ENCODE assay signal across 8 mouse cellular contexts in genomic region chr13:76384664-76385435, GRCm38 (mm10). TPM values are rescaled to one million over a fixed set of nuclear protein-coding genes. Genes with fewer than 3 reads are reported as not detected.
DNase-seq lines count a peak whose midpoint lies in the region; ATAC-seq lines count a peak whose summit lies in the region.

No protein-coding gene starts in this region.

- peaks cover 48% of the 10 kb centered on the region for H3K27me3 ChIP-seq in embryonic facial prominence, embryonic 13.5 days
- H3K27me3 ChIP-seq in heart, embryonic 12.5 days (replicated peaks) = peaks cover 37% of the 10 kb centered on the region
- peaks cover 18% of the 10 kb centered on the region for H3K27me3 ChIP-seq in kidney, embryonic 14.5 days (ENCODE audit: control insufficient read depth, insufficient read depth, low read length)
- peaks cover 14% of the 10 kb centered on the region for H3K27me3 ChIP-seq in midbrain, embryonic 14.5 days (ENCODE audit: control insufficient read depth, insufficient read depth, low read length)
- no peaks in the 10 kb centered on the region for H3K27me3 ChIP-seq in stomach, embryonic 14.5 days (ENCODE audit: control insufficient read depth, insufficient read depth, low read length)

- WGBS in embryonic facial prominence, embryonic 13.5 days = 1% methylated on average over 58 of the region's 58 CpGs
- WGBS in heart, embryonic 12.5 days = 1% methylated on average over 56 of the region's 58 CpGs
- under 1% methylated on average over 55 of the region's 58 CpGs for WGBS in kidney, embryonic 14.5 days
- 1% methylated on average over 58 of the region's 58 CpGs for WGBS in midbrain, embryonic 14.5 days
- WGBS in stomach, embryonic 14.5 days = 2% methylated on average over 57 of the region's 58 CpGs

- H3K4me2 ChIP-seq in embryonic facial prominence, embryonic 13.5 days = peak overlapping the region; percentile 98
- H3K4me2 ChIP-seq in heart, embryonic 12.5 days = peak overlapping the region; percentile 95
- peak overlapping the region; percentile 97 for H3K4me2 ChIP-seq in kidney, embryonic 14.5 days (replicated peaks; ENCODE audit: low read depth, low read length)
- peak overlapping the region; percentile 99 for H3K4me2 ChIP-seq in midbrain, embryonic 14.5 days (ENCODE audit: low read length)
- peak overlapping the region; percentile 90 for H3K4me2 ChIP-seq in stomach, embryonic 14.5 days (replicated peaks; ENCODE audit: low read depth, low read length)

- H3K27ac ChIP-seq in embryonic facial prominence, embryonic 13.5 days = no peak overlapping the region
- H3K27ac ChIP-seq in heart, embryonic 12.5 days (ENCODE audit: poor library complexity, severe bottlenecking) = no peak overlapping the region
- no peak overlapping the region for H3K27ac ChIP-seq in kidney, embryonic 14.5 days (ENCODE audit: low read depth, low read length)
- H3K27ac ChIP-seq in midbrain, embryonic 14.5 days (replicated peaks; ENCODE audit: low read depth, low read length) = no peak overlapping the region
- H3K27ac ChIP-seq in stomach, embryonic 14.5 days (ENCODE audit: low read length) = peak overlapping the region; percentile 63

- peak overlapping the region; percentile 69 for H3K9ac ChIP-seq in embryonic facial prominence, embryonic 13.5 days
- peak overlapping the region; percentile 68 for H3K9ac ChIP-seq in heart, embryonic 12.5 days
- peak overlapping the region; percentile 52 for H3K9ac ChIP-seq in kidney, embryonic 14.5 days (ENCODE audit: low read depth, low read length)
- H3K9ac ChIP-seq in midbrain, embryonic 14.5 days (replicated peaks; ENCODE audit: low read length) = peak overlapping the region; percentile 71
- peak overlapping the region; percentile 22; the same call in 1 of the 2 replicates for H3K9ac ChIP-seq in stomach, embryonic 14.5 days (replicated peaks; ENCODE audit: low read depth, low read length)

- peaks cover 15% of the 10 kb centered on the region for H3K4me1 ChIP-seq in embryonic facial prominence, embryonic 13.5 days
- H3K4me1 ChIP-seq in heart, embryonic 12.5 days (replicated peaks) = peaks cover 8% of the 10 kb centered on the region; the same call in 1 of the 2 replicates
- H3K4me1 ChIP-seq in kidney, embryonic 14.5 days (ENCODE audit: control insufficient read depth, insufficient read depth, low read length) = no peaks in the 10 kb centered on the region
- H3K4me1 ChIP-seq in midbrain, embryonic 14.5 days (ENCODE audit: control insufficient read depth, insufficient read depth, low read length) = peaks cover 8% of the 10 kb centered on the region; the same call in 1 of the 2 replicates
- H3K4me1 ChIP-seq in stomach, embryonic 14.5 days (ENCODE audit: control insufficient read depth, insufficient read depth, low read length) = 0 out of 2 replicates have a peak, but pooled peaks cover 4% of the 10 kb centered on the region

- DNase-seq in right cerebral cortex, adult 18-20 months = peak; percentile 71
- DNase-seq in right cerebral cortex, postnatal 25 days = no peak
- DNase-seq in liver = peak; percentile 50
- peak; percentile 83 for DNase-seq in midbrain, embryonic 14.5 days

- H3K9me3 ChIP-seq in embryonic facial prominence, embryonic 13.5 days = no peaks in the 10 kb centered on the region
- H3K9me3 ChIP-seq in heart, embryonic 12.5 days (replicated peaks) = no peaks in the 10 kb centered on the region
- no peaks in the 10 kb centered on the region for H3K9me3 ChIP-seq in kidney, embryonic 14.5 days (ENCODE audit: control insufficient read depth, low read length)
- no peaks in the 10 kb centered on the region for H3K9me3 ChIP-seq in midbrain, embryonic 14.5 days (ENCODE audit: control insufficient read depth, low read length)
- H3K9me3 ChIP-seq in stomach, embryonic 14.5 days (ENCODE audit: control insufficient read depth, low read depth, low read length) = no peaks in the 10 kb centered on the region

- peak overlapping the region; percentile 60 for H3K4me3 ChIP-seq in embryonic facial prominence, embryonic 13.5 days
- peak overlapping the region; percentile 60 for H3K4me3 ChIP-seq in heart, embryonic 12.5 days
- H3K4me3 ChIP-seq in kidney, embryonic 14.5 days (ENCODE audit: low read length) = peak overlapping the region; percentile 57
- H3K4me3 ChIP-seq in midbrain, embryonic 14.5 days (replicated peaks; ENCODE audit: low read depth, low read length) = peak overlapping the region; percentile 73
- peak overlapping the region; percentile 56 for H3K4me3 ChIP-seq in stomach, embryonic 14.5 days (ENCODE audit: low read depth, low read length)

- H3K36me3 ChIP-seq in embryonic facial prominence, embryonic 13.5 days = no peaks in the 10 kb centered on the region
- H3K36me3 ChIP-seq in heart, embryonic 12.5 days = no peaks in the 10 kb centered on the region
- no peaks in the 10 kb centered on the region for H3K36me3 ChIP-seq in kidney, embryonic 14.5 days (ENCODE audit: control insufficient read depth, insufficient read depth, low read length)
- no peaks in the 10 kb centered on the region for H3K36me3 ChIP-seq in midbrain, embryonic 14.5 days (ENCODE audit: control insufficient read depth, insufficient read depth, low read length)
- no peaks in the 10 kb centered on the region for H3K36me3 ChIP-seq in stomach, embryonic 14.5 days (ENCODE audit: control insufficient read depth, insufficient read depth, low read length)

- ATAC-seq in embryonic facial prominence, embryonic 13.5 days (ENCODE audit: insufficient number of reproducible peaks, insufficient read depth, low FRiP score, low TSS enrichment, low read depth) = peak; percentile 63; the same call in 1 of the 2 replicates
- peak; percentile 73 for ATAC-seq in heart, embryonic 12.5 days (ENCODE audit: insufficient number of reproducible peaks, low FRiP score)
- peak; percentile 88 for ATAC-seq in kidney, embryonic 14.5 days (ENCODE audit: low FRiP score, low TSS enrichment)
- ATAC-seq in midbrain, embryonic 14.5 days (ENCODE audit: low FRiP score, low TSS enrichment) = peak; percentile 90
- ATAC-seq in stomach, embryonic 14.5 days (ENCODE audit: insufficient number of reproducible peaks, insufficient read depth, low FRiP score, low read depth) = peak; percentile 81

RNA-seq across cellular contexts. Expression of gene Mctp1, which starts 0.5 kb away (rescaled TPM):
- polyA plus RNA-seq in embryonic facial prominence, embryonic 13.5 days (2015; fragmentation: Nextera tagmentation; extraction: Ambion mirVana) = 0.50 and 0.66 TPM in 2 replicates
- 0.19 and 0.38 TPM in 2 replicates for polyA plus RNA-seq in heart, embryonic 12.5 days (2016; fragmentation: Nextera tagmentation; extraction: Ambion mirVana)
- 0.21 and 0.72 TPM in 2 replicates for polyA plus RNA-seq in kidney, embryonic 14.5 days (2014; fragmentation: Nextera tagmentation; extraction: Ambion mirVana)
- 6.1 and 8.9 TPM in 2 replicates for polyA plus RNA-seq in midbrain, embryonic 14.5 days (2014; fragmentation: Nextera tagmentation; extraction: Ambion mirVana)
- polyA plus RNA-seq in stomach, embryonic 14.5 days (2014; fragmentation: Nextera tagmentation; extraction: Ambion mirVana) = 1.8 and 2.0 TPM in 2 replicates
